Mouse (Mus musculus) CD4-positive helper T cell, adult 2 months (primary cell): ENCODE results near the gene Slc13a5.

Experiments used
- DNase-seq: peaks from one replicate; pipeline ENCODE4 v3.0.0-alpha.2; 2012; ENCODE audit warnings: low read depth, missing footprints, low spot score

The Slc13a5 gene

DNA sequence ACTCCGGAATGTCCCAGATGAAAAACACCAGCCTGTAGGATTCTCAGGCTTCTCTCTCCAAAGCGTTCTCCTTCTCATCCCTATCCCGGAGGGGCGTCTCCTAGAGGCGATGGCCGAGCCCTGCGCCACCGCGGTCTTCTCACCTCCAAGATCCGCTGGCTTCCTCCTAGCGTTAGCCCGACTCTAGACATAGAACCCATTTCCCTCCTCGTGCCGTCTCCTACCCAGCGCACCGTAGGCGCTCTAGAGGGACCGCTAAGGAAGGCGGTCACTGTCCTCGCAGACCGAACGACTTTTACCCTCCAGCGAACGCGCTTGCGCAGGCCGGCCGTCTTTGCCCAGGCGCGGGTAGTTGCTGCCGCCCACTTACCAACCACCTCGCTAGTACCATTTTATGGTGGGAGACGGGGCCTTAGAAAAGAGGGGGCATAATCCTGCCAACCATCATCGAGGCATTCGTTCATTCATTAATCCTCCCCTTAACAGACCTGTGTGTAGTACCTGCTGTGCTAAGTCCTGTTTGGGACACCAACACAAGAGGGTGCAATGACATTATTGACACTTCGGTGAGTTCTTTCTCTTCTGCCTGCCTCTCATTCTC is at the start of gene Slc13a5:
Gene Slc13a5 (minus strand): TSS at position 263 of the 601 bp plus-strand sequence.
- no peak for DNase-seq

DNA sequence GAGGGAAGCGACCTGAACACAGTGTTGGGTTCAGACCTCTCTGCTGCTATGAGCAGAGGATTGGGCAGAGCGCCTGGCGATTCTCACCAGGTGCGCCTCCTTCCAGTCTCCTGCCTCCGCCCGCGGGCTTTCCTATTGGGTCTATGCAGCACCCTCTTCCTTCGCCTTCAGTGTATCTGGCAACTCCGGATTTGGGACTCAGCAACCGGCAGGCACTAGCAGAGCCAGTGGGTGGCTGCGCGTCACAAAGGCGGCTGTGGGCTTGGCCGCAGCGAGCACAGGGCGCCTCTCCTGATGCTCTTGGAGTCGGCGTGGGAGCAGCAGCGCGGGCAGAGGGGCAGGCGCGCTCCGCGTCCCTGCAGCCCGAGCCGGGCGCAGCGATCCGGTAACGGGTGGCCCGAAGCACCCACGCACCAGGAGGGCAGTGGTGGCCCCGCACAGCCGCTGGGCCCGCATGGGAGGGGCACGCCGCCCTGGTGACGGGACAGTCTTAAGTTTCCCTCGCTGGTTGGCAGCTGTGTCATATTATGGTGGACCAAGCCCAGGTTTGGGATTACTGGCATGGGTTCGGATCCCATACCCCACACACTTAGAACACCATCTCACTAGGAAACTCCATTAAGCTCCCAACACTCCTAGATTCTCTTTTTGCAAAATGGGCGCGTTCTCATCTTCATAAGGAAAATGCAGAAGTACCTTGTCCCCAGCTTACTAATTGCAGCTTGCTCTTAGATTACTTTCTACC is 47.3 kb upstream of the Slc13a5 start, which contains the start of gene Fbxo39:
Gene Fbxo39 (plus strand): TSS at position 294 of the 745 bp plus-strand sequence.
- no peak for DNase-seq

GRCm38 (mm10) chr11:72311355-72312001 is 44.5 kb upstream of the Slc13a5 start:
- no peak for DNase-seq

DNA sequence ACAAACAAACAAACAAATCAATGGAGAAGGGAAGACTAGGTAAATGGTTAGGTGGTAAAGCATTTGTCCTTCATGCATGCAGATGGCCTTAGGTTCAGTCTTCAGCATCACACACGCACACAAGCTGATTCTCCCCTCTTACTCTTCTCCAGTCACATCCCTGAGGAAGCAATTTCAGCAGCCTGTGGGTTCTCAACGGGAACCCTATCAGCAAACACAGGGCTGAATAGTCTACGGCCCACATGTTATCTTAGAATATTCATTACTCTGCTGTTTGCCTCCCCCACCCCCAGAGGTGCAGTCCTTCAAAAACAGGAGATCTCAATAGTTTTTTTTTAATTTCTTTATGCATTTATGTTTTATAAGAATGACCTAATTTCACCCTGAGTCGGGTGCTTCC is 43.5 kb upstream of the Slc13a5 start:
- no peak for DNase-seq

DNA sequence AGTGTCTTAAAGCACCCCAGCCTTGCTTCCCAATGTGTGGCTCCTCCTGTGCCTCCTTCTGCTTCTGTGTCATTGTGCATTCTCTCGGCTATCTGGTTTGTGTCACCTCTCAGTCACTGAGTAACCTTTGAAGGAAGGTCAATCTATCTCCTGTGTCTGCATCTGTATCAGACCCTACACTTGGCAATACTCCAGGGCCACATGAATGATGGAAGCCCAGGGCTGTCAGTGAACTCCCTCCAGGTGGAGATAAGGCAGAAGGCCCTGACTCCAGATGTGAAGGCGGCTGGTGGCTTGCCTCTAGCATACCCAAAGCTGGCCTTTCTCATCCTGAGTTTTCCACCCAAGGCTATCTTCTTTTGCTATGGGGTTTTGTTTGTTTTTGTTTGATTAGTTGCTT is 42.0 kb upstream of the Slc13a5 start:
- DNase-seq = no peak

GRCm38 (mm10) chr11:72307461-72307860 is 40.4 kb upstream of the Slc13a5 start:
- no peak for DNase-seq

DNA sequence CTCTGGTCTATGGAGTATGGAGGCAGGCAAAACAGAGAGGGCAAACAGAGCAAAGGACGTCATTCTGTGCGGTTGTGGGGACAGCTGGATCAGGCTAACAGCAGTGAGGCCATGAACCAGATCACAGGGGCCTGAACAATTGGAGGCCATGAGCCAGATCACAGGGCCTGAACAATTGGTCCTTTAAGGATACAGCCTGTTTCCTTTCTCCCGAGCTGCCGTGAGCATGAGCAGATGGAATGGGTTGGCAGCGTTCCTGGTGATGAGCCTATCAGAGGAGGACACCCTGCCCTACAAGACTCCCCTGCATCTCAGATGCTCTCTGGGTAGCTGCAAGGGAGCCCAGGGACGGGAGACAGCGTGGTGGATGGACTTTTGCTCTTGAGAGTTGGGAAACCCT is 35.2 kb upstream of the Slc13a5 start:
- peak; percentile 13 for DNase-seq

DNA sequence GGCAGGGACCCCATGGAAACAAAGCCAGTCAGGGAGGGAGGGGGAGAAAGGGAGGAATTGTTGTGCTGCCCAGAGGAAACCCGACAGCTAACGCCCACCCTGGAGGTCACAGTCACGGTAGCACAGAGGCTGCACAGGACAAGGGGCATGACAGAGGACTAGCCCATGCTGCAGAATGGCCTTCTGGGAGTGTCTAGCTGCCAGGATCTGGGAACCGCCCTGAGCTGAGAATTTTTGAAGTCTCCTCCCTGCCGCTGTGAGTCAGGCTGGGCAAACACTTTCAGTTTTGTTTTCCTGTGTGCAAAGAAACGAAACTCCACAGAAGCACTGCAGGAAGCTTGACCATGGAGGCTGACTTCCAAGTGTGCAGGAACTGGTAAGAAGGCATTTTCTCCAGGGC is 34.3 kb upstream of the Slc13a5 start, which contains the start of gene Xaf1:
Gene Xaf1 (plus strand): TSS at position 296 of the 400 bp plus-strand sequence.
- peak; percentile 77 for DNase-seq

- no peak for DNase-seq
Measured at GRCm38 (mm10) chr11:72293116-72293515, 26.1 kb upstream of the Slc13a5 start.

- no peak for DNase-seq
Measured at GRCm38 (mm10) chr11:72287543-72287942, 20.5 kb upstream of the Slc13a5 start.

- DNase-seq = no peak
Measured at GRCm38 (mm10) chr11:72287126-72287525, 20.1 kb upstream of the Slc13a5 start.

GRCm38 (mm10) chr11:72286651-72287050 is 19.6 kb upstream of the Slc13a5 start:
- no peak for DNase-seq

- no peak for DNase-seq
Measured at GRCm38 (mm10) chr11:72285971-72286480, 19.0 kb upstream of the Slc13a5 start.

DNA sequence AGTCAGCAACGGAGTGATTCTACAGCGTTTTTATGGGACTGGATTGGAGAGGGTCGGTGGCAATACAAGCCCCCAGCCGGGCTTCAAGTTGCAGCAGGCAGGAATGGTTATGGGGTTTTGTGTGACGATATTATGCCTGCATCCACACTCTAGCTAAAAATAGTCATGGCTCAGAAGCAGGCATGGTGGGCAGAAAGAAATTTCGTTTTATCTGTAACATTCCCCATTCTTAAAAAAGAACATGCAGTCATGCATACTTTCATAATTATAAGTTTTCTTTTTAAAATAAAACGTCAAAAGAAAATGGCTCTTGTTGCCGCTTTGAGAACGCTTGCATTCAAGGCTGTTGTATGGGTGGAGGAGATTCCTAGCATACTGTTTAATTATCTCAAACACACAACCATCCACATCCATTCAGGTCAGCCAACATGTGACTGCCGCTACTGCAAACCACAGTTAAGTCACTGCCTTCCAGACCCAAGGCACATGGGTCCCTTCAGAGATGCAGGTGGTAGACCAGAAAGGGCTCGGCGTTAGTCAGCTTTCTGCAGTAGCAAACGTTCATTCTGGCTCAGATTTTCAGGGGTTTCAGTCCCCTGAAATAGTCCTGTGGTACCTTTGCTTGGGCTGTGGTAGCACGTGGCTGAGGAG is 17.6 kb upstream of the Slc13a5 start:
- no peak for DNase-seq

GRCm38 (mm10) chr11:72283486-72284224 is 16.6 kb upstream of the Slc13a5 start:
- DNase-seq = no peak

DNA sequence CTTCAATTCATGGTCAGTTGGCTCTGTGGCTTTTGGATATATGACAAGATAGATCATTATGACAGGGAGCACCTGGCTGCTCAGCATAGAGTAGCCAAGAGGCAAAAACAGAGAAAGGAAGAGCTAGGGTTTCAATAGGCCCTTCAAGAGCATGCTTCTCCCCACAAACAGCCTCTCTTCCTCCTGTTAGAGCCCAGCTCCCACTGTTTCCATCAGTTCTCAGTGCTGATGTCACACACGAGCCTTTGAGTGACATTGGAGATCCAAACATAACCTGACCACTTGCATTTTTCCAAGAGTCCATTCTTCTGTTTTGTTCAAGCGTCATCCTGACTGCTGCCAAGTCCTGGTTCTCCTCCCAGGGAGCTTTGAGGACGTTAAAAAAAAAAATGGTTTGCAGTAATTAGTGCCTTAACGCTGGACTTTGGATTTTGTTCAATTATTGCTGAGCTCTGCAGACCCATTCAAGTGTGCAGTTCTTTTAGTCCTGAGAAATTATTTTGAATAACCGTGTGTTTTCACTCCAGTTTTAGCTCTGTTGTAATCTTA is 14.9 kb upstream of the Slc13a5 start:
- DNase-seq = no peak

- no peak for DNase-seq
Measured at GRCm38 (mm10) chr11:72281143-72281851, 14.3 kb upstream of the Slc13a5 start.

GRCm38 (mm10) chr11:72273341-72273740 is 6.3 kb upstream of the Slc13a5 start:
- no peak for DNase-seq

GRCm38 (mm10) chr11:72271761-72272160 is 4.7 kb upstream of the Slc13a5 start:
- DNase-seq = no peak
